Mouse (Mus musculus) CH12.LX (cell line): ENCODE results near the gene Arhgef2. TPM values are rescaled to one million over a fixed set of nuclear protein-coding genes. Genes with fewer than 3 reads are reported as not detected.

Experiments used
- DNase-seq: peaks from one replicate; pipeline ENCODE4 v3.0.0-alpha.2; 2013; ENCODE audit errors: extremely low read depth
- H3K27ac ChIP-seq: 2 replicates; pipeline ENCODE4 v1.5.1; 2012; ENCODE audit warnings: low read depth, mild to moderate bottlenecking, control low read depth, moderate library complexity; ENCODE audit not compliant: insufficient read depth
- H3K27me3 ChIP-seq: replicated peaks from 2 replicates; pipeline ENCODE3; 2012; ENCODE audit warnings: inconsistent platforms
- H3K36me3 ChIP-seq, 2 experiments: replicated peaks in 1 of 2; 2 replicates each; pipeline versions ENCODE3 to v1.6.1; 2012; ENCODE audit warnings: inconsistent platforms in 1 of 2, low read length in 1 of 2, mild to moderate bottlenecking in 1 of 2, mixed read lengths in 1 of 2, moderate library complexity in 1 of 2; ENCODE audit not compliant: control insufficient read depth in 1 of 2, insufficient read depth in 1 of 2
- H3K4me1 ChIP-seq, 2 experiments: 2 replicates each; pipeline ENCODE4 v1.6.1; 2012; ENCODE audit warnings: inconsistent platforms in 1 of 2, moderate library complexity in 1 of 2; ENCODE audit not compliant: insufficient read depth in 2 of 2, control insufficient read depth in 1 of 2
- H3K4me2 ChIP-seq: 2 replicates; pipeline ENCODE4 v1.6.1; 2012; ENCODE audit warnings: low read depth, mild to moderate bottlenecking, control low read depth; ENCODE audit not compliant: poor library complexity, insufficient read depth, severe bottlenecking
- H3K4me3 ChIP-seq, 3 experiments: fragments of 150-350 bp in 1 of 3; sonication (generic) in 1 of 3; replicated peaks in 1 of 3; 2 replicates each; pipeline versions ENCODE3 to v1.5.1; 2011 to 2012; ENCODE audit warnings: low read depth in 2 of 3, low read length in 2 of 3, mild to moderate bottlenecking in 2 of 3, moderate library complexity in 2 of 3, control low read depth in 1 of 3, improper control_type of control experiment in 1 of 3, inconsistent platforms in 1 of 3, mixed read lengths in 1 of 3; ENCODE audit not compliant: poor library complexity in 1 of 3
- H3K79me2 ChIP-seq: replicated peaks from 2 replicates; pipeline ENCODE4 v1.6.1; 2012; ENCODE audit warnings: mild to moderate bottlenecking, moderate library complexity; ENCODE audit not compliant: control insufficient read depth, poor library complexity, insufficient read depth, severe bottlenecking; ENCODE audit errors: extremely low read depth
- H3K9ac ChIP-seq: 2 replicates; pipeline ENCODE4 v1.6.1; 2012; ENCODE audit warnings: low read depth, mild to moderate bottlenecking, control low read depth, moderate library complexity; ENCODE audit not compliant: insufficient read depth
- H3K9me3 ChIP-seq: replicated peaks from 2 replicates; pipeline ENCODE3; 2012; ENCODE audit warnings: low read length, inconsistent platforms, mixed read lengths
- CHD1 ChIP-seq: IDR thresholded peaks from 2 replicates; pipeline ENCODE4 v1.6.1; 2012; ENCODE audit warnings: low read depth, low read length, improper control_type of control experiment, inconsistent platforms
- CHD2 ChIP-seq: IDR thresholded peaks from 2 replicates; pipeline ENCODE4 v1.6.1; 2011; ENCODE audit warnings: low read length, improper control_type of control experiment
- E2F4 ChIP-seq: IDR thresholded peaks from 2 replicates; pipeline ENCODE4 v1.6.1; 2011; ENCODE audit warnings: low read depth, low read length, improper control_type of control experiment; ENCODE audit not compliant: insufficient replicate concordance
- HCFC1 ChIP-seq: IDR thresholded peaks from 2 replicates; pipeline ENCODE4 v1.6.1; 2012; ENCODE audit warnings: low read depth, mild to moderate bottlenecking, inconsistent platforms, low read length, improper control_type of control experiment
- IRF4 ChIP-seq: IDR thresholded peaks from 2 replicates; pipeline ENCODE4 v1.6.1; 2014; ENCODE audit warnings: low read depth, mild to moderate bottlenecking, inconsistent platforms, low read length, improper control_type of control experiment
- KAT2A ChIP-seq: IDR thresholded peaks from 2 replicates; pipeline ENCODE4 v1.6.1; 2012; ENCODE audit warnings: low read length, improper control_type of control experiment, inconsistent platforms; ENCODE audit not compliant: insufficient replicate concordance
- MAFK ChIP-seq: IDR thresholded peaks from 2 replicates; pipeline ENCODE4 v1.6.1; 2011; ENCODE audit warnings: low read length, improper control_type of control experiment; ENCODE audit not compliant: insufficient replicate concordance
- MAX ChIP-seq: IDR thresholded peaks from 2 replicates; pipeline ENCODE4 v1.6.1; 2011; ENCODE audit warnings: low read length, improper control_type of control experiment
- MEF2A ChIP-seq: IDR thresholded peaks from 2 replicates; pipeline ENCODE4 v1.6.1; 2014; ENCODE audit warnings: low read depth, mild to moderate bottlenecking, inconsistent platforms, low read length, improper control_type of control experiment, borderline replicate concordance
- MYC ChIP-seq: IDR thresholded peaks from 2 replicates; pipeline ENCODE4 v1.6.1; 2011; ENCODE audit warnings: low read depth, mild to moderate bottlenecking, improper control_type of control experiment, low read length
- PAX5 ChIP-seq: IDR thresholded peaks from 2 replicates; pipeline ENCODE4 v1.6.1; 2012; ENCODE audit warnings: low read length, inconsistent platforms, mixed read lengths
- POLR2AphosphoS2 ChIP-seq: IDR thresholded peaks from 2 replicates; pipeline ENCODE4 v1.6.1; 2011; ENCODE audit warnings: low read depth, low read length, improper control_type of control experiment
- RCOR1 ChIP-seq: conservative IDR thresholded peaks from 2 replicates; pipeline ENCODE4 v1.6.1; 2012; ENCODE audit warnings: low read depth, mild to moderate bottlenecking, inconsistent platforms, low read length, improper control_type of control experiment
- SIN3A ChIP-seq: IDR thresholded peaks from 2 replicates; pipeline ENCODE4 v1.6.1; 2012; ENCODE audit warnings: low read length, improper control_type of control experiment, inconsistent platforms
- UBTF ChIP-seq: IDR thresholded peaks from 2 replicates; pipeline ENCODE4 v1.6.1; 2012; ENCODE audit warnings: low read depth, mild to moderate bottlenecking, inconsistent platforms, low read length, improper control_type of control experiment, moderate library complexity
- ZMIZ1 ChIP-seq: IDR thresholded peaks from 2 replicates; pipeline ENCODE4 v1.6.1; 2012; ENCODE audit warnings: low read depth, mild to moderate bottlenecking, inconsistent platforms, low read length, improper control_type of control experiment
- dilution Hi-C: fragments of 300-500 bp; cut with MboI; formaldehyde crosslinking; loops from 2 replicates; pipeline ENCODE4 v1.14.3; 2020; ENCODE audit warnings: low sequenced_read_pairs; ENCODE audit not compliant: extremely low pct_unique_long_range_greater_than_20kb, extremely low pct_ligation_motif_present
- in situ Hi-C: fragments of 300-500 bp; cut with MboI; formaldehyde crosslinking; loops from 3 replicates; pipeline ENCODE4 v1.14.3; 2019; ENCODE audit warnings: low sequenced_read_pairs, low pct_ligation_motif_present, low pct_unique_long_range_greater_than_20kb, mixed read lengths
- polyA plus RNA-seq: library from polyadenylated mRNA; unstranded; fragments of >175 nt; gene quantifications from 2 replicates; pipeline ENCODE4 v1.2.1, GENCODE M21; 2012; ENCODE audit warnings: low read depth; ENCODE audit not compliant: insufficient read length
- total RNA-seq, 2 experiments: library from RNA; depleted of rRNA; stranded (reverse); fragments of 300-350 nt in 1 of 2; fragments of >200 nt in 1 of 2; gene quantifications; 2 replicates each; pipeline ENCODE4 v1.2.3; 2012 to 2014

Gene Arhgef2
- total and polyA plus RNA-seq, 3 experiments = 18.5 to 43.9 (median 43.1) TPM

GRCm38 (mm10) chr3:88624324-88624723, 18.6 kb downstream of the Arhgef2 start:
- no peak overlapping the region for H3K27ac ChIP-seq
- DNase-seq = no peak
- H3K4me2 ChIP-seq = no peak overlapping the region
- H3K27me3 ChIP-seq = no peaks in the 10 kb centered on the region
- H3K36me3 ChIP-seq = peaks cover 20 to 52% of the 10 kb centered on the region in 2 experiments
- in situ Hi-C loops = loop anchor here (25.0 kb wide), 1 partner anchor 113 kb away; no protein-coding TSS in a partner anchor
- H3K79me2 ChIP-seq = peaks cover 80% of the 10 kb centered on the region
- TF ChIP-seq ZMIZ1 (no peak), CHD2 (no peak), IRF4 (no peak), MEF2A (no peak), RCOR1 (no peak), MYC (no peak), KAT2A (no peak), HCFC1 (no peak), MAFK (no peak), POLR2AphosphoS2 (no peak), PAX5 (no peak), MAX (no peak), SIN3A (no peak)
- TF ChIP-seq, all 38 proteins: peak for 0
- Histone ChIP-seq H3K4me3 (peak overlapping the region in 1 of 3 experiments; percentile 17), H3K4me1 (peaks cover 17 to 68% of the 10 kb centered on the region in 2 experiments), H3K9me3 (no peaks in the 10 kb centered on the region), H3K9ac (no peak overlapping the region)
- dilution Hi-C loops = no loop called here

DNA sequence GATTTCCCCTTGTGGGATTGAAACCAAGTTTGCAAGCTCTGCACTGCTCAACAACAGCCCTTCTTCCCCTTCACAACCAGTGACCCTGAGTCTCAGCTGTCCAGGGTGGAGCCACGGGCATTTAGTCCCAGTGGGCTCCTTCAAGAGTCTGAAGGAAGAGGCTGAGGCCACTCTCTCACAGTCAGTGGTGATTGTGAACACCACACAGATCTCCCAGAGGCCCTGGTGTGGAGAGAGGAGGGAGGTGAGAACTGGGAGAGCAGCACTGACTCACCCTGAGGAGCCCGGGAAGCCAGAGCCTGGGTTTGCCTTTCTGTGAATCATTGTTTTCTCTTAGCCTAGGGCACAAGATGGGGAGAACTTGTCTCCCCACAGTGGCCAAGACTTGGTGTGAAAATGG, 19.2 kb downstream of the Arhgef2 start:
- no peaks in the 10 kb centered on the region for H3K27me3 ChIP-seq
- no peak overlapping the region for H3K27ac ChIP-seq
- H3K79me2 ChIP-seq = peaks cover 80% of the 10 kb centered on the region
- H3K4me2 ChIP-seq = no peak overlapping the region
- DNase-seq = no peak
- H3K4me3 ChIP-seq = no peak overlapping the region
- H3K9ac ChIP-seq = no peak overlapping the region
- H3K4me1 ChIP-seq = peaks cover 15 to 68% of the 10 kb centered on the region in 2 experiments
- in situ Hi-C loops = loop anchor here (25.0 kb wide), 1 partner anchor 112 kb away; no protein-coding TSS in a partner anchor
- H3K36me3 ChIP-seq = peaks cover 26 to 59% of the 10 kb centered on the region in 2 experiments
- H3K9me3 ChIP-seq = no peaks in the 10 kb centered on the region
- dilution Hi-C loops = no loop called here
- TF ChIP-seq E2F4 (no peak), ZMIZ1 (no peak), MAX (no peak), CHD1 (no peak), UBTF (no peak)
